ENCODE assay signal across 13 mouse cellular contexts in the genomic region with DNA sequence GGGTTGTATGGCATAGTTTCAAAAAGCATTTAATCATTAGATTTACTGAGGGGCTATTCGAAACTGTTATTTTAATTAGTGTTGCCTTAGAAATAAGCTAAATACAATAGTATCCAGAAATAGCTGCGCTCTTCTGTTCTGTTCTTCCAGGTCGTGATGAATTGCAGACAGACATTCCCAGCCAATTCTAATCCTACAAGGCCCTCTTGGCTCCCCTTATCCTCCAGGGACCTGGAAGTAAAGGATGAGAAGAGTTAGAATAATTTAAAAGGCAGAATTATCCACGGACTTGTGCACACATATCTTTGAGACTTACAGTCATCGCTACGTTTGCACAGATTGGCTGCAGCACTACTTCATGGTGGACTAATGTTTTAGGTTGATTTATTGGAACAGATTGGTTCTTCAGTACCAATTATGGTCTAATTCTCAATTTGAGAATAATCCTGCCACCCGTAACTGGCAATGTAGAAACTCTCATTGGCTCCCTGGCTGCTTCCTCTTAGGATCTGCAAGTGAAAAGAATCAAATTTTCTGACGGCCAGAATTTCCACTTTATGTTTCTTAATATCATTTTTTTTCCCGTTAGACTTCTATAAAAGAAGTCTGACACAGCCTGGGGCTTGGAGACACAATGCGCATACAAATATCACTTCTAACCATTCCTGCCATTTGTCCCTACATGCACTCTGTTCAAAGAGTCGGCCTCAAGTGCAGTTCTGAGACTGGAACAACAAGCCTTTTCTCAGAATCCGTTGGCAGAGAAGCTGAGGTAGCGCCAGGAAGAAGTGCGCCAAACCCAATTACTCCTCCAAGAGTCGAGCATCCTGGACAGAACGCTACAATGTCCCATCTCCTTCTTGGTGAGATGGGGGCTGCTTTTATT.
DNase-seq lines count a peak whose midpoint lies in the region; ATAC-seq lines count a peak whose summit lies in the region.
"Had no signal": no experiment of that assay in that cellular context is flagged by ENCODE, and none has a peak within 500 bp of the region (broad histone marks: within the 10 kb centered on the region; RNA-seq: fewer than 3 reads in every experiment).

No protein-coding gene starts in this region.

- H3K27me3 ChIP-seq in forebrain, embryonic 13.5 days = no peaks in the 10 kb centered on the region
- H3K27me3 ChIP-seq in forebrain, embryonic 11.5 days (ENCODE audit: control insufficient read depth, insufficient read depth, low read length) = no peaks in the 10 kb centered on the region
- no peaks in the 10 kb centered on the region for H3K27me3 ChIP-seq in midbrain, embryonic 14.5 days (ENCODE audit: control insufficient read depth, insufficient read depth, low read length)
- H3K27me3 ChIP-seq: liver, embryonic 12.5 days had no signal

- DNase-seq in forebrain, embryonic 11.5 days (ENCODE audit: low spot score) = no peak
- DNase-seq in left cerebral cortex, postnatal 14 days (ENCODE audit: low spot score in 2 of 2) = peak; percentile 33 to 44
- no peak for DNase-seq in left cerebral cortex, adult 8-10 months (ENCODE audit: low spot score in 2 of 2)
- DNase-seq in brain, embryonic 18.5 days (ENCODE audit: low read depth, low spot score) = peak; percentile 34
- peak; percentile 61 for DNase-seq in midbrain, embryonic 14.5 days
- DNase-seq in thymus, postnatal 10 days (ENCODE audit: low spot score in 2 of 2) = no peak
- DNase-seq: heart, postnatal 14 days; lung, postnatal 14 days; thymus, adult 18-20 months had no signal

- H3K4me3 ChIP-seq in forebrain, embryonic 13.5 days = no peak overlapping the region
- H3K4me3 ChIP-seq in forebrain, embryonic 11.5 days (ENCODE audit: low read depth, low read length) = no peak overlapping the region
- no peak overlapping the region for H3K4me3 ChIP-seq in midbrain, embryonic 14.5 days (replicated peaks; ENCODE audit: low read depth, low read length)
- H3K4me3 ChIP-seq: liver, embryonic 12.5 days had no signal

- no peak overlapping the region for H3K4me2 ChIP-seq in forebrain, embryonic 13.5 days
- no peak overlapping the region for H3K4me2 ChIP-seq in forebrain, embryonic 11.5 days (ENCODE audit: low read depth, low read length, severe bottlenecking)
- no peak overlapping the region for H3K4me2 ChIP-seq in midbrain, embryonic 14.5 days (ENCODE audit: low read length)
- H3K4me2 ChIP-seq: liver, embryonic 12.5 days had no signal

- no peak overlapping the region for H3K9ac ChIP-seq in forebrain, embryonic 13.5 days
- H3K9ac ChIP-seq in forebrain, embryonic 11.5 days (ENCODE audit: low read length) = no peak overlapping the region
- H3K9ac ChIP-seq in midbrain, embryonic 14.5 days (replicated peaks; ENCODE audit: low read length) = no peak overlapping the region
- H3K9ac ChIP-seq: liver, embryonic 12.5 days had no signal

- H3K27ac ChIP-seq in forebrain, embryonic 13.5 days = no peak overlapping the region
- H3K27ac ChIP-seq in forebrain, embryonic 11.5 days (ENCODE audit: low read depth, low read length) = no peak overlapping the region
- 0 out of 2 replicates have a peak overlapping the region, but pooled peaks have one; percentile 3 for H3K27ac ChIP-seq in midbrain, embryonic 14.5 days (replicated peaks; ENCODE audit: low read depth, low read length)
- H3K27ac ChIP-seq: liver, embryonic 12.5 days had no signal

- intact Hi-C loops in left cerebral cortex, postnatal 14 days (cut with DNase I) = no loop called here

- 81% methylated on average over 16 of the region's 16 CpGs for WGBS in forebrain, embryonic 13.5 days
- 89% methylated on average over 16 of the region's 16 CpGs for WGBS in forebrain, embryonic 11.5 days
- WGBS in midbrain, embryonic 14.5 days = 63% methylated on average over 16 of the region's 16 CpGs

- peaks cover 3% of the 10 kb centered on the region; the same call in 1 of the 2 replicates for H3K9me3 ChIP-seq in forebrain, embryonic 13.5 days (replicated peaks)
- no peaks in the 10 kb centered on the region for H3K9me3 ChIP-seq in forebrain, embryonic 11.5 days (ENCODE audit: control insufficient read depth, low read length)
- no peaks in the 10 kb centered on the region for H3K9me3 ChIP-seq in midbrain, embryonic 14.5 days (ENCODE audit: control insufficient read depth, low read length)
- H3K9me3 ChIP-seq: liver, embryonic 12.5 days had no signal

- no peaks in the 10 kb centered on the region for H3K36me3 ChIP-seq in forebrain, embryonic 13.5 days (ENCODE audit: poor library complexity, severe bottlenecking)
- H3K36me3 ChIP-seq in forebrain, embryonic 11.5 days (ENCODE audit: control insufficient read depth, insufficient read depth, low read length) = no peaks in the 10 kb centered on the region
- H3K36me3 ChIP-seq in midbrain, embryonic 14.5 days (ENCODE audit: control insufficient read depth, insufficient read depth, low read length) = no peaks in the 10 kb centered on the region
- H3K36me3 ChIP-seq: liver, embryonic 12.5 days had no signal

- H3K4me1 ChIP-seq in forebrain, embryonic 13.5 days = no peaks in the 10 kb centered on the region
- H3K4me1 ChIP-seq in forebrain, embryonic 11.5 days (replicated peaks; ENCODE audit: control insufficient read depth, insufficient read depth, low read length) = no peaks in the 10 kb centered on the region
- no peaks in the 10 kb centered on the region for H3K4me1 ChIP-seq in midbrain, embryonic 14.5 days (ENCODE audit: control insufficient read depth, insufficient read depth, low read length)
- H3K4me1 ChIP-seq: liver, embryonic 12.5 days had no signal

- 0 out of 2 replicates have a peak, but pooled peaks have one; percentile 38 for ATAC-seq in forebrain, embryonic 13.5 days
- ATAC-seq in forebrain, embryonic 11.5 days (replicated peaks; ENCODE audit: low FRiP score) = no peak
- ATAC-seq in midbrain, embryonic 14.5 days (ENCODE audit: low FRiP score, low TSS enrichment) = no peak; the same call in 1 of the 2 replicates
- no peak for ATAC-seq in inflammation-experienced regulatory T-cells, adult 6 months
- ATAC-seq: activated CD4-positive, CD25-positive, alpha-beta regulatory T cell, adult 4 months; liver, embryonic 12.5 days had no signal

Comparison
In these comparisons a context has a peak if more than half of its experiments do, and no peak if none do; other contexts are left out.
1. DNase-seq: peak in left cerebral cortex, postnatal 14 days (2 of 2), brain, embryonic 18.5 days (single experiment) and midbrain, embryonic 14.5 days (single experiment); none in forebrain, embryonic 11.5 days (single experiment), left cerebral cortex, adult 8-10 months (0 of 2) and thymus, postnatal 10 days (0 of 2).